Mouse (Mus musculus) hindbrain, embryonic 12.5 days (tissue): ENCODE data around the gene Poc1a. TPM values are rescaled to one million over a fixed set of nuclear protein-coding genes. Genes with fewer than 3 reads are reported as not detected.

Source experiments
- ATAC-seq: fragments of 200-750 bp; cut with Nextera tagmentation; 2 replicates; pipeline ENCODE4 v1.8.0; 2017; ENCODE audit warnings: moderate TSS enrichment; ENCODE audit not compliant: low FRiP score
- H3K27ac ChIP-seq: fragments of 300-500 bp; sonication (generic); 2 replicates; pipeline ENCODE4 v1.5.1; 2016; ENCODE audit warnings: mild to moderate bottlenecking
- H3K27me3 ChIP-seq: fragments of 300-500 bp; sonication (generic); 2 replicates; pipeline ENCODE4 v1.6.1; 2016; ENCODE audit warnings: mild to moderate bottlenecking
- H3K36me3 ChIP-seq: fragments of 300-500 bp; sonication (generic); 2 replicates; pipeline ENCODE4 v1.6.1; 2016; ENCODE audit warnings: mild to moderate bottlenecking
- H3K4me1 ChIP-seq: fragments of 300-500 bp; sonication (generic); 2 replicates; pipeline ENCODE4 v1.6.1; 2016
- H3K4me2 ChIP-seq: fragments of 300-500 bp; sonication (generic); replicated peaks from 2 replicates; pipeline ENCODE4 v1.6.1; 2016; ENCODE audit warnings: mild to moderate bottlenecking
- H3K4me3 ChIP-seq: fragments of 300-500 bp; sonication (generic); 2 replicates; pipeline ENCODE4 v1.5.1; 2016; ENCODE audit warnings: mild to moderate bottlenecking
- H3K9ac ChIP-seq: fragments of 300-500 bp; sonication (generic); 2 replicates; pipeline ENCODE4 v1.6.1; 2016; ENCODE audit warnings: mild to moderate bottlenecking, moderate library complexity
- H3K9me3 ChIP-seq: fragments of 300-500 bp; sonication (generic); replicated peaks from 2 replicates; pipeline ENCODE4 v1.6.1; 2016; ENCODE audit warnings: mild to moderate bottlenecking
- WGBS: fragments of 180-500 bp; shearing (Covaris S2); methylation state at CpG from one replicate; pipeline ENCODE4 v1.1.7; 2016; 5-methylcytosine and 5-hydroxymethylcytosine counted together
- polyA plus RNA-seq: library from polyadenylated mRNA; unstranded; fragments of >200 nt; fragmentation: Nextera tagmentation; extraction: Ambion mirVana; gene quantifications from 2 replicates; pipeline ENCODE4 v1.2.1, GENCODE M21; 2016

Poc1a gene
- polyA plus RNA-seq, 1 experiment from 2014 or later = 16.4 TPM

GRCm38 (mm10) chr9:106365333-106365732 is 84.5 kb downstream of the Poc1a start:
- H3K27ac ChIP-seq = no peak overlapping the region
- H3K27me3 ChIP-seq = no peaks in the 10 kb centered on the region; the same call in 1 of the 2 replicates
- no peaks in the 10 kb centered on the region for H3K9me3 ChIP-seq
- H3K4me2 ChIP-seq = no peak overlapping the region
- H3K9ac ChIP-seq = no peak overlapping the region
- H3K36me3 ChIP-seq = no peaks in the 10 kb centered on the region
- WGBS = 78% methylated on average over 7 of the region's 7 CpGs
- ATAC-seq = no peak
- no peak overlapping the region for H3K4me3 ChIP-seq
- H3K4me1 ChIP-seq = peaks cover 24% of the 10 kb centered on the region

GRCm38 (mm10) chr9:106366188-106366587 is 85.3 kb downstream of the Poc1a start:
- Histone ChIP-seq H3K4me3 (no peak overlapping the region), H3K4me1 (peaks cover 32% of the 10 kb centered on the region), H3K9me3 (no peaks in the 10 kb centered on the region), H3K27ac (no peak overlapping the region), H3K27me3 (no peaks in the 10 kb centered on the region; the same call in 1 of the 2 replicates), H3K9ac (no peak overlapping the region), H3K36me3 (peaks cover 4% of the 10 kb centered on the region; the same call in 1 of the 2 replicates), H3K4me2 (no peak overlapping the region)
- ATAC-seq = no peak
- 43% methylated on average over 1 of the region's 1 CpGs for WGBS

GRCm38 (mm10) chr9:106367001-106367400 is 86.1 kb downstream of the Poc1a start:
- Histone ChIP-seq H3K4me3 (peak overlapping the region; percentile 68), H3K36me3 (peaks cover 4% of the 10 kb centered on the region; the same call in 1 of the 2 replicates), H3K27ac (peak overlapping the region; percentile 72; the same call in 1 of the 2 replicates), H3K4me1 (peaks cover 40% of the 10 kb centered on the region), H3K27me3 (no peaks in the 10 kb centered on the region; the same call in 1 of the 2 replicates), H3K9me3 (no peaks in the 10 kb centered on the region), H3K9ac (peak overlapping the region; percentile 58), H3K4me2 (peak overlapping the region; percentile 93)
- WGBS = 22% methylated on average over 5 of the region's 5 CpGs
- 0 out of 2 replicates have a peak, but pooled peaks have one; percentile 4 for ATAC-seq

- Histone ChIP-seq H3K9ac (peak overlapping the region; percentile 87), H3K27ac (peak overlapping the region; percentile 98), H3K36me3 (peaks cover 7% of the 10 kb centered on the region; the same call in 1 of the 2 replicates), H3K4me3 (peak overlapping the region; percentile 68), H3K4me2 (peak overlapping the region; percentile 93), H3K9me3 (no peaks in the 10 kb centered on the region), H3K4me1 (peaks cover 46% of the 10 kb centered on the region), H3K27me3 (no peaks in the 10 kb centered on the region; the same call in 1 of the 2 replicates)
- ATAC-seq = peak; percentile 92
- WGBS = 1% methylated on average over 36 of the region's 36 CpGs
Observed at GRCm38 (mm10) chr9:106367592-106368111, 86.8 kb downstream of the Poc1a start.

DNA sequence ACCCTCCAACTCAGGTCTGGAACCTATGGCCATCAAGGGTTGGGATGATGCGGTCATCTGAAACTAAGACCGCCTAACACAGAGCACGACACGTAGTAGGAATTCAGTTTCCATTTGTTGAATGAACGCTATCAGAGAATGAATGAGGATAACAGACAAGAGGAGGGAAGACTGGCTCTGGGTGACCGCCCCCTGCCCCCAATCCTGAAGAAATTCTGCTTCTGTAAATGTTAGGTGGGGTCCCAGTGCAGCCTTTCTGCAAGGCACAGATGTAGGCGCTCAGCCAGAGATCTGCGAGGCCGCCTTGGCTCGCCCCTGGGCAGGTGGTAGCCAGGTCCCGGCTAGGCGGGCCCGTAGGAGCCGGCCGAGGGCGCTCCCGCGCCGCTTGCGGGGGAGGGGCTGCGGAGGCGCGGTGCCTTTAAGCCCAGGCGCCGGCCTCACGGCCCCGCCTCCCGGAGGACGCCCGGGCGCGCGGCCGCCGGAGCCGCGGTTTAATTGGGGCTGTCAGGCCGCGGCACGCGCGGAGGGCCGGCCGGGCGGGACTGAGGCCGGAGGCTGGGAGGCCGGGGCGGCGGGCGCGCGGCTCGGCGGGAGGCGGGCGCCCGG is 87.4 kb downstream of the Poc1a start, which contains the start of gene Dusp7:
Gene Dusp7, plus strand, starts transcription at position 521 of the 606 bp plus-strand sequence.
- no peaks in the 10 kb centered on the region for H3K9me3 ChIP-seq
- peaks cover 9% of the 10 kb centered on the region; the same call in 1 of the 2 replicates for H3K36me3 ChIP-seq
- peak within 1 kb of the TSS; percentile 93 for H3K4me2 ChIP-seq
- peak; percentile 80 for ATAC-seq
- peak within 1 kb of the TSS; percentile 87 for H3K9ac ChIP-seq
- under 1% methylated on average over 43 of the region's 57 CpGs for WGBS
- peaks cover 49% of the 10 kb centered on the region for H3K4me1 ChIP-seq
- no peaks in the 10 kb centered on the region; the same call in 1 of the 2 replicates for H3K27me3 ChIP-seq
- H3K4me3 ChIP-seq = peak within 1 kb of the TSS; percentile 68
- peak within 1 kb of the TSS; percentile 98 for H3K27ac ChIP-seq

GRCm38 (mm10) chr9:106368831-106369501 is 88.1 kb downstream of the Poc1a start:
- peak overlapping the region; percentile 93 for H3K4me2 ChIP-seq
- H3K36me3 ChIP-seq = peaks cover 15% of the 10 kb centered on the region
- H3K4me3 ChIP-seq = peak overlapping the region; percentile 68
- under 1% methylated on average over 61 of the region's 72 CpGs for WGBS
- H3K27me3 ChIP-seq = no peaks in the 10 kb centered on the region; the same call in 1 of the 2 replicates
- peaks cover 51% of the 10 kb centered on the region for H3K4me1 ChIP-seq
- peak overlapping the region; percentile 98 for H3K27ac ChIP-seq
- no peaks in the 10 kb centered on the region for H3K9me3 ChIP-seq
- ATAC-seq = peak; percentile 14
- H3K9ac ChIP-seq = peak overlapping the region; percentile 87

- Histone ChIP-seq H3K4me3 (peak overlapping the region; percentile 68), H3K27ac (peak overlapping the region; percentile 98), H3K36me3 (peaks cover 21% of the 10 kb centered on the region), H3K27me3 (no peaks in the 10 kb centered on the region; the same call in 1 of the 2 replicates), H3K4me1 (peaks cover 51% of the 10 kb centered on the region), H3K4me2 (peak overlapping the region; percentile 93), H3K9me3 (no peaks in the 10 kb centered on the region), H3K9ac (peak overlapping the region; percentile 87)
- ATAC-seq = no peak
- 8% methylated on average over 11 of the region's 11 CpGs for WGBS
Observed at GRCm38 (mm10) chr9:106369801-106370485, 89.1 kb downstream of the Poc1a start.

- Histone ChIP-seq H3K36me3 (peaks cover 26% of the 10 kb centered on the region), H3K27me3 (no peaks in the 10 kb centered on the region; the same call in 1 of the 2 replicates), H3K4me3 (peak overlapping the region; percentile 68), H3K27ac (no peak overlapping the region; the same call in 1 of the 2 replicates), H3K4me2 (peak overlapping the region; percentile 93), H3K9me3 (no peaks in the 10 kb centered on the region), H3K4me1 (peaks cover 51% of the 10 kb centered on the region), H3K9ac (peak overlapping the region; percentile 87; the same call in 1 of the 2 replicates)
- no peak for ATAC-seq
- WGBS = 84% methylated on average over 30 of the region's 30 CpGs
Observed at GRCm38 (mm10) chr9:106370620-106371383, 89.9 kb downstream of the Poc1a start.

DNA sequence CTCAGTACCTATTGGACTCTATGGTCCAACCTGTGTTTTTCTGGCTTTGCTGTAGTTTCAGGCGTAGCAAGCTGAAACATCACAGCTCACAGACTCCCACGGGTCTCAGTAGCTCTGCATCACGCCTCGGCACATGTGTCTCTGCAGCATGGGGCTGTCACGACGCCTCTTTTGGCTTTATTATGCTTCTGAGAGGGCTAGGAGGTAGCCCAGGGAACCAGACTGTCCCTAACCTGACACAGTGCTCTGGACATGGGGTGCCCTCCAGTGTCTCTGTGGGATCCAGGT is 90.5 kb downstream of the Poc1a start:
- Histone ChIP-seq H3K27ac (0 out of 2 replicates have a peak overlapping the region, but pooled peaks have one; percentile 17), H3K4me1 (peaks cover 50% of the 10 kb centered on the region), H3K36me3 (peaks cover 27% of the 10 kb centered on the region), H3K27me3 (no peaks in the 10 kb centered on the region; the same call in 1 of the 2 replicates), H3K4me3 (peak overlapping the region; percentile 11), H3K4me2 (peak overlapping the region; percentile 93), H3K9me3 (no peaks in the 10 kb centered on the region), H3K9ac (peak overlapping the region; percentile 50)
- ATAC-seq = no peak
- WGBS = 57% methylated on average over 6 of the region's 6 CpGs

DNA sequence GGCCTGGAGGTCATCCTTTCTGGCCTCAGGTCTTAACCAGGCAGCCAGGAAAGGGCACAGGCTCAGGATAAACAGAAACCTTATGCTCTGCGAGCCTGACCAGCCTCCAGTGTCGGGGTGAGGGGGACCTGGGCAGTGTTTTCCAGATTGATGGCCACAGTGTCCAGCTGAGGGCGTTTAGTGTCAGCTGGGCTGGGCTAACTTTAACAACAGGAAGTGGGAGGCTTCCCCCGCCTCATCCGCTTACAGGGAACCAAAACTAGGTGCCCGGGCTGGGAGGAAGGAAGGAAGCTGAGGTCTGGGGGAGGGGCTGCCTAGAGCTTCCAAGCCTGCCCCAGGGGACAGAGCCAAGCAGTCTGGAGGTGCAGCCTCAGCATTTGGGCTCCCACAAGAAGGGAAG is 90.9 kb downstream of the Poc1a start:
- peak overlapping the region; percentile 11 for H3K4me3 ChIP-seq

More for the DNA sequence above, 90.9 kb downstream of the Poc1a start:
- Histone ChIP-seq H3K9me3 (no peaks in the 10 kb centered on the region), H3K4me1 (peaks cover 45% of the 10 kb centered on the region), H3K27me3 (no peaks in the 10 kb centered on the region; the same call in 1 of the 2 replicates), H3K36me3 (peaks cover 27% of the 10 kb centered on the region), H3K9ac (peak overlapping the region; percentile 50), H3K4me2 (peak overlapping the region; percentile 93), H3K27ac (peak overlapping the region; percentile 17; the same call in 1 of the 2 replicates)
- no peak for ATAC-seq
- 23% methylated on average over 6 of the region's 6 CpGs for WGBS
